ENCODE assay signal across 11 mouse cellular contexts in the genomic region with DNA sequence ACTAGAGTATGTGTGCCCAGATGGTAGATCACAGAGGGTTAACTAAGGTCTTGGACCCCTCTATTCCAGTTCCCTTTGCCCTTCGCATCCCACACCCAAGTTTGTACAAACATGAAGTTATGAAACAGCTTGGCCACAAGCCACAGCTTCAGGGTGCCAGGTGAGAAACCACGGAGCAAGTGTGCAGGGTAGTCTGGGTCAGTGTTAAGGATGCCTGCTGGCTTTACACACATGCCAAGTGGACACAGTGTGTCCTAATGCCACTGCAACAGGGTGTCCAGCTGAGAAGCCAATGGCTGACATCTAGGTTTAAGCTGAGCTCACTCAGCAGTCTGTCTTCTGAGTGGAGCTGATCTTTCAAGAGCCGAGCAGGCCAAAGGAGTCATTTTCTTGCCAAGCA. TPM values are rescaled to one million over a fixed set of nuclear protein-coding genes. Genes with fewer than 3 reads are reported as not detected.
DNase-seq lines count a peak whose midpoint lies in the region; ATAC-seq lines count a peak whose summit lies in the region.
"Had no signal": no experiment of that assay in that cellular context is flagged by ENCODE, and none has a peak within 500 bp of the region (broad histone marks: within the 10 kb centered on the region; RNA-seq: fewer than 3 reads in every experiment).

No protein-coding gene starts in this region.

- no peak for ATAC-seq in forebrain, embryonic 11.5 days (replicated peaks; ENCODE audit: low FRiP score)

- no peaks in the 10 kb centered on the region for H3K4me1 ChIP-seq in forebrain, embryonic 11.5 days (replicated peaks; ENCODE audit: control insufficient read depth, insufficient read depth, low read length)

- no peaks in the 10 kb centered on the region for H3K9me3 ChIP-seq in forebrain, embryonic 11.5 days (ENCODE audit: control insufficient read depth, low read length)
- H3K9me3 ChIP-seq: heart, embryonic 13.5 days; hindbrain, embryonic 13.5 days had no signal

- peak; percentile 89 for DNase-seq in heart, adult 11 months
- no peak for DNase-seq in heart, postnatal 4 days
- DNase-seq in adipocyte (ENCODE audit: low spot score): peak; percentile 55
- peak; percentile 52 for DNase-seq in fat pad, adult 2 months (ENCODE audit: extremely low read depth, low read depth, low spot score)
- peak; percentile 62 for DNase-seq in lung, postnatal 14 days
- DNase-seq in spleen, adult 12 weeks (ENCODE audit: low spot score): no peak
- no peak for DNase-seq in forebrain, embryonic 11.5 days (ENCODE audit: low spot score)
- DNase-seq: midbrain, embryonic 14.5 days; retina, postnatal 1 day had no signal

- H3K27me3 ChIP-seq in forebrain, embryonic 11.5 days (ENCODE audit: control insufficient read depth, insufficient read depth, low read length): no peaks in the 10 kb centered on the region
- H3K27me3 ChIP-seq: heart, embryonic 13.5 days; hindbrain, embryonic 13.5 days had no signal

- H3K9ac ChIP-seq in forebrain, embryonic 11.5 days (ENCODE audit: low read length): no peak overlapping the region
- H3K9ac ChIP-seq: heart, embryonic 13.5 days; hindbrain, embryonic 13.5 days had no signal

- no peaks in the 10 kb centered on the region for H3K36me3 ChIP-seq in forebrain, embryonic 11.5 days (ENCODE audit: control insufficient read depth, insufficient read depth, low read length)
- H3K36me3 ChIP-seq: heart, embryonic 13.5 days; hindbrain, embryonic 13.5 days had no signal

- no peak overlapping the region for H3K27ac ChIP-seq in forebrain, embryonic 11.5 days (ENCODE audit: low read depth, low read length)
- H3K27ac ChIP-seq: heart, embryonic 13.5 days; hindbrain, embryonic 13.5 days had no signal

- H3K4me3 ChIP-seq in forebrain, embryonic 11.5 days (ENCODE audit: low read depth, low read length): no peak overlapping the region
- H3K4me3 ChIP-seq: heart, embryonic 13.5 days; hindbrain, embryonic 13.5 days had no signal

- H3K4me2 ChIP-seq in forebrain, embryonic 11.5 days (ENCODE audit: low read depth, low read length, severe bottlenecking): no peak overlapping the region
- H3K4me2 ChIP-seq: heart, embryonic 13.5 days; hindbrain, embryonic 13.5 days had no signal

- 87% methylated on average over 3 of the region's 3 CpGs for WGBS in forebrain, embryonic 11.5 days

RNA-seq across cellular contexts. Expression of a gene that starts 44.5 kb away (rescaled TPM):
- total RNA-seq in heart, postnatal 4 days (2021): 10 to 100 TPM; 43.7 to 47.1 TPM
- polyA plus RNA-seq in forebrain, embryonic 11.5 days (2014; fragmentation: Nextera tagmentation; extraction: Ambion mirVana): 65.5 and 65.7 TPM in 2 replicates

Comparison
In these comparisons a context has a peak if more than half of its experiments do, and no peak if none do; other contexts are left out.
1. DNase-seq: peak in heart, adult 11 months (single experiment), adipocyte (single experiment), fat pad, adult 2 months (single experiment) and lung, postnatal 14 days (single experiment); none in heart, postnatal 4 days (single experiment), spleen, adult 12 weeks (single experiment) and forebrain, embryonic 11.5 days (single experiment).